Mouse (Mus musculus) small intestine, adult 2 months (tissue): ENCODE measurements around the gene Actl7a. TPM values are rescaled to one million over a fixed set of nuclear protein-coding genes. Genes with fewer than 3 reads are reported as not detected.

ENCODE experiments used
- H3K27ac ChIP-seq: fragments of 200-500 bp; 2 replicates; pipeline ENCODE4 v1.5.1; 2012; ENCODE audit warnings: low read depth, low read length, control low read depth, inconsistent platforms; ENCODE audit not compliant: insufficient read depth
- H3K27me3 ChIP-seq: fragments of 200-500 bp; 2 replicates; pipeline ENCODE4 v1.6.1; 2012; ENCODE audit warnings: mild to moderate bottlenecking, moderate library complexity, low read length, inconsistent platforms; ENCODE audit not compliant: control insufficient read depth, insufficient read depth
- H3K36me3 ChIP-seq: fragments of 200-500 bp; 2 replicates; pipeline ENCODE4 v1.6.1; 2012; ENCODE audit warnings: mild to moderate bottlenecking, low read length, control low read depth, inconsistent platforms; ENCODE audit not compliant: control insufficient read depth, insufficient read depth
- H3K4me1 ChIP-seq: fragments of 200-500 bp; 2 replicates; pipeline ENCODE4 v1.6.1; 2012; ENCODE audit warnings: low read length, inconsistent platforms, mixed read lengths; ENCODE audit not compliant: control insufficient read depth, insufficient read depth, insufficient read length
- H3K4me3 ChIP-seq: fragments of 200-500 bp; 2 replicates; pipeline ENCODE4 v1.5.1; 2012; ENCODE audit warnings: low read depth, mild to moderate bottlenecking, control low read depth, inconsistent platforms, low read length, moderate library complexity
- CTCF ChIP-seq: fragments of 200-500 bp; IDR thresholded peaks from 2 replicates; pipeline ENCODE4 v1.5.1; 2012; ENCODE audit warnings: low read depth, mild to moderate bottlenecking, control low read depth, inconsistent platforms, low read length, moderate library complexity, mixed read lengths; ENCODE audit not compliant: insufficient replicate concordance, insufficient read length; ENCODE audit errors: extremely low read depth
- POLR2A ChIP-seq: fragments of 200-500 bp; IDR thresholded peaks from 2 replicates; pipeline ENCODE4 v1.6.1; 2012; ENCODE audit warnings: low read depth, mild to moderate bottlenecking, control low read depth, inconsistent platforms, low read length, moderate library complexity
- WGBS: fragments of 180-500 bp; shearing (Covaris S2); methylation state at CpG from one replicate; pipeline ENCODE4 v1.1.7; 2018; 5-methylcytosine and 5-hydroxymethylcytosine counted together
- polyA plus RNA-seq: library from polyadenylated mRNA; depleted of rRNA; stranded (reverse); fragments of >200 nt; gene quantifications from 2 replicates; pipeline ENCODE4 v1.2.3, GENCODE M21; 2012

Gene Actl7a
- polyA plus RNA-seq, 1 experiment, result not detected

DNA sequence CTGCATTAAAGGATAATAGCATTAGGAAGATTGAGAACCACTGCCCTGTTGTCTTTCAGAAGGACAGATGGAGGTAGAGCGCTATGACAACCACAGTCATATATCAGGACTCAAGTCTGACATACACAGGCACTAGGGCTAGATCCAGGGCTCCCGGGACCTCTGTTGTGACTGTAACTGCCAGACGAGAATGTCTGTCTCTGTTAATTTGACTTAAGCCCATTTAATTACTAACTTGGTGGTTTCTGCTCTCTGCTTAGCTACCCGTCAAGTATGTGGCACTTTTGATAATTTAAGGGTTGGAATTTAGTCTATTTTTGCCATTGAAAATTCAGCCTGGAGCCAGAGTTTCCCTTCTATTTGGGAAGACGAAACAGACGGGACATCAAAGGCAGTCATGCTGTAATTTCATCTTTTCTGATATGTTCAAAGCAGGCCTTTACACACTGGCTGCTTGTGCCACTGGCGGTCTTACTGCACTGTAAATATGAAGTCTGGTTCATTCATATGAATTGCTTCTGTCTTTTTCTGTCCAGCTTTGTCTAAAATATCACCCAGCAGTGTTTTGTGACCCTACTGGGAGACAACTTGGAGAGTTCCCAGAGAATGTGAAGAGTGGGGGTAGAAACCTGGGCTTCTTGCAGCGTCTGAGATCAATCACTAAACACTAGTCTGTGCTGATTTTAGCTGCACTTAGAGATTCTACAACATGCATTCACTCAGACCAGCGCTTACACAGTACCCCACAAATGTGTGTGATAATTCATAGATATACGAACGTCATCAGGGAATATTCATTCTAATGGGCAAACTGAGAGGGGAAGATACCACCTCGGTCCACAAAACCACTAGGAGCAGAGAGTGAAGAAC lies 24.4 kb upstream of the Actl7a start:
- H3K4me3 ChIP-seq, result no peak overlapping the region
- no peaks in the 10 kb centered on the region for H3K27me3 ChIP-seq
- no peak for TF ChIP-seq CTCF
- no peak for TF ChIP-seq POLR2A
- no peaks in the 10 kb centered on the region for H3K4me1 ChIP-seq
- H3K36me3 ChIP-seq, result no peaks in the 10 kb centered on the region
- H3K27ac ChIP-seq, result no peak overlapping the region
- 73% methylated on average over 12 of the region's 12 CpGs for WGBS

DNA sequence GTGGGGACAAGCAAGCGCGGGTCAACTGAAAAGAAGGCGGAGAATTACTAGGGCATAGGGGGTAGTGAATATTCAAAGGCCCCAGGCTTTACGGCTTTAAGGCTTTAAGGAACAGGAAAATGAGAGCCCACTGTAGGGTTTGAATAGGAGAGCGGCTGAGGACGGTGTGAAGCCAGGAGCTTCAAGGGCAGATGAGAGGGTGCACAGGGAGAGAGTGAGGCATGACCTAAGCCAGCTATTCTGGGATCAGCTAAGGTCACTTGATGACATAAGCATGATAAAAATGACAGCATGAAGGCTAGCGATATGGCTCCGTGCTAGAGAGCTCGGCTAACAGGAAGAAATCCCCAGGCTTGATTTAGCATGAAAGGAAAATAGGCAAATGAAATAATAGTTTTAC lies 23.8 kb upstream of the Actl7a start:
- no peak overlapping the region for H3K4me3 ChIP-seq
- TF ChIP-seq POLR2A (no peak), CTCF (no peak)
- 63% methylated on average over 9 of the region's 9 CpGs for WGBS
- H3K27ac ChIP-seq, result no peak overlapping the region
- no peaks in the 10 kb centered on the region for H3K4me1 ChIP-seq
- H3K36me3 ChIP-seq, result no peaks in the 10 kb centered on the region
- H3K27me3 ChIP-seq, result no peaks in the 10 kb centered on the region

DNA sequence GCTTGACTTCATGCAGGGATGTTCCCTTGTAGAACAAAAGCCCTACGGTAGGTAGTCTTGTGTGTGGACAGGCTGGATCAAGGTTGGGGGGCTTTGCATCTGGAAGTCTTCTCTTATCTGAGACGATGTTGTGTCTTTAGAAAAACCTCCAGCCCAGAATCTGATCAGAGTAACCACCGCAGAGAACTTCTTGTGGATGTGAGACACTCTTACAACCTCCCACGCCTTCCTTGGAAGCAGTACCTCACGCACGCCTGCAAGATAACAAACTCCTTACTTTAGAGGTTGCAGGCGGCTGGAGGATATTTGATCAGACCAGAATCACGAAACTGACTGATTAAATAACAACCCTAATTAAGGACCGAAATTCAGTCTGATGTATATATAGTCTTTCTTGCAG lies 22.8 kb upstream of the Actl7a start:
- H3K27ac ChIP-seq, result no peak overlapping the region
- no peaks in the 10 kb centered on the region for H3K4me1 ChIP-seq
- 59% methylated on average over 9 of the region's 9 CpGs for WGBS
- H3K4me3 ChIP-seq, result no peak overlapping the region
- no peak for TF ChIP-seq POLR2A
- TF ChIP-seq CTCF, result no peak
- H3K27me3 ChIP-seq, result no peaks in the 10 kb centered on the region
- H3K36me3 ChIP-seq, result no peaks in the 10 kb centered on the region

- TF ChIP-seq CTCF (peak; percentile 42; the same call in 1 of the 2 replicates), POLR2A (no peak)
- H3K4me1 ChIP-seq, result no peaks in the 10 kb centered on the region
- no peak overlapping the region for H3K4me3 ChIP-seq
- no peaks in the 10 kb centered on the region for H3K36me3 ChIP-seq
- H3K27me3 ChIP-seq, result no peaks in the 10 kb centered on the region
- WGBS, result 28% methylated on average over 3 of the region's 3 CpGs
- H3K27ac ChIP-seq, result no peak overlapping the region
Observed at GRCm38 (mm10) chr4:56721469-56721868, 21.7 kb upstream of the Actl7a start.

DNA sequence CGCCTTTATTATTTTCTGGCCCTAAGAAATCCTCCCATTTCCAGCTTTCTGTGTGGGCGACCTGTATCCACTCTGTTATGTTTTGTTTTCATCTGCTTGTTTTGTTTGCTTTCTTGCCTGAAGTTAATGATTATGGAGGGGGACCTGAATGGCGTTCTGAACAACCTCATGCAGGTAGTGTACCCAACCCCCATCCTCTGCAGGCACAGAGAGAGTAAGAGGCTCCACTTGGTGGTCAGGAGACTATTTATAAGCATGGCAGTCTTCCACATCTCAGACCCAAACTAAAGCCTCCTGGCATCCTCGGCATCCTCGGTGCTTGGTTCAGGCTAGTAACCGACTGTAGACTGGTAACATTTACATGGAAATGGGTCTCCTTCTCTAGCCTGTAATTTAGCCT lies 20.9 kb upstream of the Actl7a start:
- no peak overlapping the region for H3K4me3 ChIP-seq
- H3K27me3 ChIP-seq, result no peaks in the 10 kb centered on the region
- no peak overlapping the region for H3K27ac ChIP-seq
- no peaks in the 10 kb centered on the region for H3K4me1 ChIP-seq
- no peak for TF ChIP-seq POLR2A
- H3K36me3 ChIP-seq, result no peaks in the 10 kb centered on the region
- 45% methylated on average over 6 of the region's 6 CpGs for WGBS

DNA sequence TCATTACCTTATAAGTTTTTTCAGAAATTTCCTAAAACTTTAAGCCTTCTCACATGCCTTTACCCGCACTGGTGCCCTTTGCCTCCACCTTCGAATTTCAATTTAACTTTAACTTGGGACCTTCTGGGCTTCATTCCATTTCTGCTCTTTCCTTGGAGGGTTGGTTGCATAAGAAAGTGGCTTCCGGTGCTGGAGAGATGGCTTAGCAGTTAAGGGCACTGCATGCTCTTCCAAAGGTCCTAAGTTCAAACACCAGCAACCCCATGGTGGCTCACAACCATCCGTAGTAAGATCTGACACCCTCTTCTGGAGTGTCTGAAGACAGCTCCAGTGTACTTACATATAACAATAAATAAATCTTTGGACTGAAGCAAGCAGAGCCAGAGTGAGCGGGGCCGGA lies 20.0 kb upstream of the Actl7a start:
- TF ChIP-seq CTCF (no peak), POLR2A (no peak)
- Histone ChIP-seq H3K4me3 (no peak overlapping the region), H3K4me1 (no peaks in the 10 kb centered on the region), H3K27me3 (no peaks in the 10 kb centered on the region), H3K27ac (no peak overlapping the region), H3K36me3 (no peaks in the 10 kb centered on the region)
- WGBS, result 87% methylated on average over 6 of the region's 6 CpGs

DNA sequence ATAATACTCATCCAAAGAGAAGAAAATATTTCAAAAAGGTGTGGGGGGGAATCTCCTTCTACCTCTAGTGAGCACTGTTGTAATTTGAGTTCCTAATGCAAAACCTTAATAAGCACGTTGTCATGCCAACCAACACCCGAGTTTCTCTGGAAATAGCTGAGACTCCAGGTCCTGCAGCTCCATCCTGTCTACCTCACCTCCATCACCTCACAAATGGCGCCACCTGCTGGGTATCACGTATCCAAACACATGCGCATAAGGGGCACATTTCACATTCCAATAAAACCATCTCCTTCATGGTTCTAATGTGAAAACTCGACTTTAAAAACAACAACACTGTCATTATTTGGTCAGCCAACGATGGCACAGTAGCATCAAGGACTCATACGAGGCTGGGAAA lies 17.4 kb upstream of the Actl7a start:
- TF ChIP-seq CTCF (peak; percentile 26; the same call in 1 of the 2 replicates), POLR2A (no peak)
- 59% methylated on average over 8 of the region's 8 CpGs for WGBS

GRCm38 (mm10) chr4:56740020-56740485 lies 3.2 kb upstream of the Actl7a start, which contains the start of gene Gm26657:
Gene Gm26657 (plus strand): TSS chr4:56740070.
- Histone ChIP-seq H3K27ac (no peak within 1 kb of the TSS), H3K27me3 (no peaks in the 10 kb centered on the region), H3K4me3 (no peak within 1 kb of the TSS), H3K4me1 (no peaks in the 10 kb centered on the region), H3K36me3 (no peaks in the 10 kb centered on the region)
- no peak for TF ChIP-seq POLR2A
- no peak for TF ChIP-seq CTCF
- 82% methylated on average over 18 of the region's 18 CpGs for WGBS

More for the DNA sequence above, 17.4 kb upstream of the Actl7a start:
- H3K36me3 ChIP-seq, result no peaks in the 10 kb centered on the region
- no peaks in the 10 kb centered on the region for H3K27me3 ChIP-seq
- no peak overlapping the region for H3K27ac ChIP-seq
- H3K4me3 ChIP-seq, result no peak overlapping the region
- no peaks in the 10 kb centered on the region for H3K4me1 ChIP-seq
